Mouse (Mus musculus) midbrain, embryonic 10.5 days (tissue): Measurements from ENCODE around the gene Slc25a54. TPM values are rescaled to one million over a fixed set of nuclear protein-coding genes. Genes with fewer than 3 reads are reported as not detected.

Source experiments
- DNase-seq: peaks from one replicate; pipeline ENCODE4 v3.0.0-alpha.2; 2017; ENCODE audit warnings: low spot score
- H3K27ac ChIP-seq: fragments of 300-500 bp; sonication (generic); replicated peaks from 2 replicates; pipeline ENCODE4 v1.5.1; 2016; ENCODE audit warnings: mild to moderate bottlenecking
- H3K27me3 ChIP-seq: fragments of 300-500 bp; sonication (generic); 2 replicates; pipeline ENCODE4 v1.6.1; 2016; ENCODE audit warnings: low read depth, mild to moderate bottlenecking; ENCODE audit not compliant: poor library complexity, severe bottlenecking
- H3K36me3 ChIP-seq: fragments of 300-500 bp; sonication (generic); 2 replicates; pipeline ENCODE4 v1.6.1; 2016; ENCODE audit warnings: mild to moderate bottlenecking, moderate library complexity
- H3K4me1 ChIP-seq: fragments of 300-500 bp; sonication (generic); 2 replicates; pipeline ENCODE4 v1.6.1; 2016
- H3K4me3 ChIP-seq: fragments of 300-500 bp; sonication (generic); 2 replicates; pipeline ENCODE4 v1.5.1; 2016; ENCODE audit warnings: mild to moderate bottlenecking, moderate library complexity
- H3K9me3 ChIP-seq: fragments of 300-500 bp; sonication (generic); replicated peaks from 2 replicates; pipeline ENCODE4 v1.6.1; 2016; ENCODE audit warnings: mild to moderate bottlenecking
- WGBS: fragments of 180-500 bp; shearing (Covaris S2); methylation state at CpG from one replicate; pipeline ENCODE4 v1.1.7; 2016; 5-methylcytosine and 5-hydroxymethylcytosine counted together
- polyA plus RNA-seq: library from polyadenylated mRNA; unstranded; fragments of >200 nt; fragmentation: Nextera tagmentation; extraction: Ambion mirVana; gene quantifications from 2 replicates; pipeline ENCODE4 v1.2.1, GENCODE M21; 2016

Gene Slc25a54
- polyA plus RNA-seq, 1 experiment from 2014 or later, result not detected

- WGBS, result 2% methylated on average over 6 of the region's 6 CpGs
- DNase-seq, result peak; percentile 11
- H3K27me3 ChIP-seq, result no peaks in the 10 kb centered on the region
Measured at GRCm38 (mm10) chr3:109062989-109063388, 17.3 kb upstream of the Slc25a54 start.

GRCm38 (mm10) chr3:109084418-109084817 is 4.1 kb downstream of the Slc25a54 start:
- no peak for DNase-seq
- peaks cover 11% of the 10 kb centered on the region for H3K4me1 ChIP-seq
- no peak overlapping the region for H3K27ac ChIP-seq
- H3K4me3 ChIP-seq, result no peak overlapping the region
- WGBS, result 93% methylated on average over 2 of the region's 2 CpGs
- no peaks in the 10 kb centered on the region for H3K36me3 ChIP-seq
- no peaks in the 10 kb centered on the region for H3K9me3 ChIP-seq
- no peaks in the 10 kb centered on the region for H3K27me3 ChIP-seq

More at GRCm38 (mm10) chr3:109062989-109063388, 17.3 kb upstream of the Slc25a54 start:
- Histone ChIP-seq H3K9me3 (no peaks in the 10 kb centered on the region), H3K4me3 (no peak overlapping the region), H3K36me3 (no peaks in the 10 kb centered on the region), H3K4me1 (no peaks in the 10 kb centered on the region), H3K27ac (no peak overlapping the region)

- H3K4me3 ChIP-seq, result no peak overlapping the region
- H3K27me3 ChIP-seq, result no peaks in the 10 kb centered on the region
- no peaks in the 10 kb centered on the region for H3K36me3 ChIP-seq
- H3K4me1 ChIP-seq, result peaks cover 11% of the 10 kb centered on the region
- no peak for DNase-seq
- WGBS, result 7% methylated on average over 2 of the region's 2 CpGs
- no peak overlapping the region for H3K27ac ChIP-seq
- no peaks in the 10 kb centered on the region for H3K9me3 ChIP-seq
Measured at GRCm38 (mm10) chr3:109088460-109088859, 8.2 kb downstream of the Slc25a54 start.

DNA sequence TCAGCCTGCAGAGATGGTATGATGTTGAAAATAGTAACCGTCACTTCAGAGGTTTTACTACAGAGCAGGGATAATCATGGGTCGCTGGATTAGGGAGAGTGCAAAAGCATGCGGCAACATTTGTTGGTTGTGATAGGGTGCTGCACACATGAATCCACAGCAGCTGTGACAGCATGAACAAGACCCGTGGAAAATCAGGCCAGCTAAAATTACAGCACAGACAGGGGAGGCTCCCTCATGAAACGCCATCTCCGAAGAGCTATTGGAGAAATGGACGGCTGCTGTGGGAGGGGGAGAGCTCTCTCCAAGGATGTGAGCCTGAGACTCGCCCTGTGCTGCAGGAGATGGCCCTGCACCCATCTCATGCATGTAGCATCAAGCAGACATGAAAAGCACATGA is 24.4 kb downstream of the Slc25a54 start:
- no peak overlapping the region for H3K27ac ChIP-seq
- DNase-seq, result no peak
- H3K36me3 ChIP-seq, result no peaks in the 10 kb centered on the region
- no peaks in the 10 kb centered on the region for H3K27me3 ChIP-seq
- 67% methylated on average over 8 of the region's 8 CpGs for WGBS
- no peaks in the 10 kb centered on the region for H3K9me3 ChIP-seq
- H3K4me3 ChIP-seq, result no peak overlapping the region
- H3K4me1 ChIP-seq, result no peaks in the 10 kb centered on the region

DNA sequence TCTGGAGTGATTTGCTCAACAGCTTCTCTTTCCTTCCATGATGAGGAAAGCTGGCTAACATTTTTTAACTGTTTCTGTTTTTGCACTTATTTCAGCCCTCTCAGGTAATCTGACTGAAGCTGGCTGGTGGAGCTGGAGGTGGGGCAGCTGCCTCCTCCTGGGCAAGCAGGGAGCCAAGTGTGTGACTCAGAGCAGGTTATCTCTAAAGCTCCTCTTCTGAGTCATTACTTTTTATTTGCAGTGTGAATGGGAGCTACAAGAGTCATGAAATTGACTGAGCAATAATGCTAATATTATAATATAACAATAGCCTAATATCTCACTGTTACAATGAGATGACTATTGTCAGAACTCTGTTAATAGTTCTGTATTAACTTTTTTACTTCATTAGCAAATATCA is 36.9 kb downstream of the Slc25a54 start:
- Histone ChIP-seq H3K27me3 (peaks cover 8% of the 10 kb centered on the region; the same call in 1 of the 2 replicates), H3K27ac (no peak overlapping the region)
- DNase-seq, result no peak

GRCm38 (mm10) chr3:109119562-109119961 is 39.3 kb downstream of the Slc25a54 start:
- Histone ChIP-seq H3K27ac (no peak overlapping the region), H3K27me3 (peaks cover 14% of the 10 kb centered on the region; the same call in 1 of the 2 replicates), H3K36me3 (no peaks in the 10 kb centered on the region), H3K4me1 (peaks cover 21% of the 10 kb centered on the region), H3K9me3 (no peaks in the 10 kb centered on the region), H3K4me3 (no peak overlapping the region)
- no peak for DNase-seq
- 84% methylated on average over 5 of the region's 5 CpGs for WGBS

More for the DNA sequence above, 36.9 kb downstream of the Slc25a54 start:
- no peaks in the 10 kb centered on the region for H3K36me3 ChIP-seq
- no peak overlapping the region for H3K4me3 ChIP-seq
- no peaks in the 10 kb centered on the region for H3K4me1 ChIP-seq
- no peaks in the 10 kb centered on the region for H3K9me3 ChIP-seq

DNA sequence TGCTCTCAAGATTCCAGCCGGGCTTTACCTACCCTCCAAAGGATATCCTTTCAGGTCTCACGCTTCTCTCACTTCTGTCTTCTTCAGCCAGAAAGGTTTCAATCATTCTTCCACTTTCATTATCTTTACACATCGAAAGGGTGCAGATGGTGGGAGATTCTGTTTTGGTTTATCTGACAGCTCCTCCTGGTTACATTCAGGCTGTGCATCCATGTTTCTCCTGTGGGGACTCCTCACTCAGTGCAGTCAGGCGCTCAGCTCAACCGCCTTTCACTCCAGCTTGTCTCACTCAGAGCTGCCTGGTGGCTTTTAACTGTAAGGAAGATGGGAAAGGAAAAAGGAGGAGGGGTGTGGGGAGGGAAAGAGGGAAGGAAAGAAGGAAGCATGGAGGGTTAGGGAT is 39.7 kb downstream of the Slc25a54 start:
- no peak for DNase-seq
- WGBS, result 83% methylated on average over 5 of the region's 5 CpGs
- no peaks in the 10 kb centered on the region for H3K9me3 ChIP-seq
- H3K27ac ChIP-seq, result no peak overlapping the region
- H3K4me3 ChIP-seq, result no peak overlapping the region
- H3K27me3 ChIP-seq, result peaks cover 14% of the 10 kb centered on the region; the same call in 1 of the 2 replicates
- H3K4me1 ChIP-seq, result peaks cover 21% of the 10 kb centered on the region
- no peaks in the 10 kb centered on the region for H3K36me3 ChIP-seq

- Histone ChIP-seq H3K36me3 (peaks cover 13% of the 10 kb centered on the region), H3K4me3 (peak within 1 kb of the TSS; percentile 76), H3K9me3 (no peaks in the 10 kb centered on the region), H3K27me3 (peaks cover 14% of the 10 kb centered on the region; the same call in 1 of the 2 replicates), H3K4me1 (peaks cover 21% of the 10 kb centered on the region), H3K27ac (peak within 1 kb of the TSS; percentile 96)
- WGBS, result 2% methylated on average over 41 of the region's 49 CpGs
- DNase-seq, result peak; percentile 77
Measured at GRCm38 (mm10) chr3:109122641-109123530, 42.6 kb downstream of the Slc25a54 start, which contains the start of gene Slc25a24. Gene Slc25a24 (plus strand): TSS chr3:109123149.

GRCm38 (mm10) chr3:109123531-109123981 is 43.3 kb downstream of the Slc25a54 start:
- peaks cover 13% of the 10 kb centered on the region for H3K36me3 ChIP-seq
- peaks cover 14% of the 10 kb centered on the region; the same call in 1 of the 2 replicates for H3K27me3 ChIP-seq
- peak; percentile 39 for DNase-seq
- peak overlapping the region; percentile 76 for H3K4me3 ChIP-seq
- peaks cover 21% of the 10 kb centered on the region for H3K4me1 ChIP-seq
- WGBS, result 14% methylated on average over 8 of the region's 8 CpGs
- no peaks in the 10 kb centered on the region for H3K9me3 ChIP-seq
- H3K27ac ChIP-seq, result peak overlapping the region; percentile 96

DNA sequence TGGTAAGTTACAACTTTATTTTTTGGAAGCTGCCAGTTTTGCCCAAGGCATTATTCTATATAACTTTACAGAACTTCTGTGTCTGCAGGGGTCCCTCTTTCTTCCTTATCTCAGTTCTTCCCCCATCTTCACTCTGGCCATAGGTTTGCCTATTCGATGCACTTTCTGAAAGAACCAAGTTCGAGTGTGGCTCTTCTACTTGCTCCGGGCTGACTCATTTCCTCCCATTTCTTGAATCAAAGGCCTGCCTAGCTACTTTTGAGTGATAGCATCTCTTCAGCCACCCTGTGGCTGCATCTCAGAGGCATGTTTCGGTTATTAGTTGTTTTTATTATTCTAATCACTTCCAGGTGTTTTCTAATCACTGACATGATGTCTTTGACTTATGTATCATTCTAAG is 43.8 kb downstream of the Slc25a54 start:
- H3K27me3 ChIP-seq, result peaks cover 14% of the 10 kb centered on the region; the same call in 1 of the 2 replicates
- no peak for DNase-seq

DNA sequence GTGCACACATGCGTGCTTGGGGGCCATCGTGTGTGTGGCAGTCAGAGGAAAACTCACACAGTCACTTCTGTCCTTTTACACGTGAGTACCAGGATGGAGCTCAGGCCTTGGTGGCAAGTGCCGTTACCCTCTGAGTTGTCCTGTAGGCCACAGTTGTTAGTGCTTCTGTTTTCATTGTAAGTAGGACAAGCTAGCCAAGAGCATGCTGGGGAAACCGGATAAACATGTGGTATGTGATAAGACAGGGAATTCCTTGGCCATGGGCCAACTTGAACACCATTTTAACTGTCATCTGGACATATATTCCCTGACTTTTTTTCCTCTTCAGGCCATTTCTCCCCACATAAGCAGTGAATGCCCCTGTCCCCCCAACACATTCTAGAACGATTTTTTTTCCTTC is 45.3 kb downstream of the Slc25a54 start:
- H3K4me3 ChIP-seq, result no peak overlapping the region
- no peak overlapping the region for H3K27ac ChIP-seq
- no peaks in the 10 kb centered on the region for H3K9me3 ChIP-seq
- peaks cover 13% of the 10 kb centered on the region for H3K36me3 ChIP-seq
- DNase-seq, result no peak
- peaks cover 21% of the 10 kb centered on the region for H3K4me1 ChIP-seq
- H3K27me3 ChIP-seq, result peaks cover 14% of the 10 kb centered on the region; the same call in 1 of the 2 replicates
- WGBS, result 89% methylated on average over 6 of the region's 6 CpGs

More for the DNA sequence above, 43.8 kb downstream of the Slc25a54 start:
- Histone ChIP-seq H3K27ac (no peak overlapping the region), H3K9me3 (no peaks in the 10 kb centered on the region), H3K36me3 (peaks cover 13% of the 10 kb centered on the region), H3K4me3 (peak overlapping the region; percentile 76), H3K4me1 (peaks cover 21% of the 10 kb centered on the region)
- WGBS, result 74% methylated on average over 4 of the region's 4 CpGs

- H3K4me1 ChIP-seq, result no peaks in the 10 kb centered on the region
- H3K36me3 ChIP-seq, result peaks cover 32% of the 10 kb centered on the region
- H3K4me3 ChIP-seq, result no peak overlapping the region
- H3K27me3 ChIP-seq, result no peaks in the 10 kb centered on the region
- H3K27ac ChIP-seq, result no peak overlapping the region
- WGBS, result 85% methylated on average over 5 of the region's 5 CpGs
- DNase-seq, result no peak
- H3K9me3 ChIP-seq, result peaks cover 4% of the 10 kb centered on the region; the same call in 1 of the 2 replicates
Measured at GRCm38 (mm10) chr3:109129768-109130167, 49.5 kb downstream of the Slc25a54 start.

DNA sequence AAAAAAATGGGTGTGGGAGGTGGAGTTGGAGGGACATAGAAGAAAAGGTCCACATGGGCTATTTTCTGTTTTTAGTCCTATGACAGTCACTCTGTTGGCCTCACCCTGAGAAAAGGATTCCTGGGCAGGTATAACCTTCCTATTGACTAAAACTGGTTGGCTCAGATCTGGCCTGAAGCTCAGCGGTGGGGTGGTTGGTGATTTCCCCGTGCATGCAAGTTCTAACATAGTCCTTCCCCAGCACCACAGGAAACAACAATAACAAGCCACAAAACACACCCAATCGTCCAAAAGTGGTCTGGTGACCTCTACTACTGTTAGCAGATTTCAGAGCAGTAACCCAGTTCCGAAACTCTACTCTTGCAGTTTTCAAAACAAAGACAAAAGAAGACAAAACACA is 52.7 kb downstream of the Slc25a54 start:
- no peak overlapping the region for H3K27ac ChIP-seq
- H3K9me3 ChIP-seq, result peaks cover 4% of the 10 kb centered on the region; the same call in 1 of the 2 replicates
- no peak for DNase-seq
- no peaks in the 10 kb centered on the region for H3K27me3 ChIP-seq
- peaks cover 29% of the 10 kb centered on the region for H3K36me3 ChIP-seq
- no peaks in the 10 kb centered on the region for H3K4me1 ChIP-seq
- no peak overlapping the region for H3K4me3 ChIP-seq
- 83% methylated on average over 4 of the region's 4 CpGs for WGBS
